Mouse (Mus musculus) liver, embryonic 12.5 days (tissue): Measurements from ENCODE around the gene Ear10. TPM values are rescaled to one million over a fixed set of nuclear protein-coding genes. Genes with fewer than 3 reads are reported as not detected.
"Not testable (repeated sequence)": the region's sequence is repeated elsewhere in the genome, so short reads cannot be mapped to it uniquely, and the experiment has no call there.

Source experiments
- ATAC-seq: fragments of 200-750 bp; cut with Nextera tagmentation; 2 replicates; pipeline ENCODE4 v1.8.0; 2017; ENCODE audit warnings: moderate number of reproducible peaks, mild to moderate bottlenecking, moderate library complexity
- H3K27ac ChIP-seq: fragments of 300-500 bp; sonication (generic); 2 replicates; pipeline ENCODE4 v1.5.1; 2016; ENCODE audit warnings: mild to moderate bottlenecking
- H3K27me3 ChIP-seq: fragments of 300-500 bp; sonication (generic); replicated peaks from 2 replicates; pipeline ENCODE4 v1.6.1; 2016; ENCODE audit warnings: mild to moderate bottlenecking, moderate library complexity
- H3K36me3 ChIP-seq: fragments of 300-500 bp; sonication (generic); 2 replicates; pipeline ENCODE4 v1.6.1; 2016; ENCODE audit warnings: mild to moderate bottlenecking, moderate library complexity
- H3K4me1 ChIP-seq: fragments of 300-500 bp; sonication (generic); 2 replicates; pipeline ENCODE4 v1.6.1; 2016
- H3K4me2 ChIP-seq: fragments of 300-500 bp; sonication (generic); 2 replicates; pipeline ENCODE4 v1.6.1; 2016; ENCODE audit warnings: mild to moderate bottlenecking, moderate library complexity
- H3K4me3 ChIP-seq: fragments of 300-500 bp; sonication (generic); 2 replicates; pipeline ENCODE4 v1.5.1; 2016; ENCODE audit warnings: mild to moderate bottlenecking, moderate library complexity
- H3K9ac ChIP-seq: fragments of 300-500 bp; sonication (generic); 2 replicates; pipeline ENCODE4 v1.6.1; 2016; ENCODE audit warnings: mild to moderate bottlenecking, moderate library complexity
- H3K9me3 ChIP-seq: fragments of 300-500 bp; sonication (generic); replicated peaks from 2 replicates; pipeline ENCODE4 v1.6.1; 2016; ENCODE audit warnings: mild to moderate bottlenecking, moderate library complexity
- WGBS: fragments of 180-500 bp; shearing (Covaris S2); methylation state at CpG from one replicate; pipeline ENCODE4 v1.1.7; 2016; ENCODE audit not compliant: insufficient replicate concordance; 5-methylcytosine and 5-hydroxymethylcytosine counted together
- polyA plus RNA-seq: library from polyadenylated mRNA; unstranded; fragments of >200 nt; fragmentation: Nextera tagmentation; extraction: Ambion mirVana; gene quantifications from 2 replicates; pipeline ENCODE4 v1.2.1, GENCODE M21; 2016

Ear10 gene
- not detected in 2 replicates for polyA plus RNA-seq

DNA sequence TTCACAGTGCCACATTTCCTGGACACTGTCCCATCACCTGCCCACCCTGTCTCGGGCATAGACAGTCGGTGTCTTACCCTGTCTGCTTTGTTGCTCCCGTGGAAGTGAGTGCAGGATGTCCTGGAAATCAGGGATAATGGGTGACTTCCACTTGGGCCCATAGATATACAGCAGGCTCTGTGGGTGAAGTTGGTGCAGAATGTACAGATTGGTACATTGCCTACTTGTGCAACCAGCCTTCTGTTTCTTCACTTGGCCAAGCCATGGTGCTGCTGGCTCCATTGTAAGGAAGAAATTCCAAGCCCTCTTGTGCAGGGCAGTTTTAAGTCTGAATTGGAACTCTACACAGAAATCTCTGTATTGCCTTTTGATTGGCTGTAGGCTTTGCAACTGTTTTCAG is at the start of gene Ear10:
Ear10 (minus strand) TSS at position 101 of the 400 bp plus-strand sequence.
- 64% methylated on average over 3 of the region's 3 CpGs for WGBS
- H3K9me3 ChIP-seq, H3K27me3 ChIP-seq, H3K9ac ChIP-seq, H3K4me2 ChIP-seq, H3K4me3 ChIP-seq, H3K36me3 ChIP-seq, H3K27ac ChIP-seq, ATAC-seq: not testable (repeated sequence)
- peaks cover 23% of the 10 kb centered on the region; the same call in 1 of the 2 replicates for H3K4me1 ChIP-seq

DNA sequence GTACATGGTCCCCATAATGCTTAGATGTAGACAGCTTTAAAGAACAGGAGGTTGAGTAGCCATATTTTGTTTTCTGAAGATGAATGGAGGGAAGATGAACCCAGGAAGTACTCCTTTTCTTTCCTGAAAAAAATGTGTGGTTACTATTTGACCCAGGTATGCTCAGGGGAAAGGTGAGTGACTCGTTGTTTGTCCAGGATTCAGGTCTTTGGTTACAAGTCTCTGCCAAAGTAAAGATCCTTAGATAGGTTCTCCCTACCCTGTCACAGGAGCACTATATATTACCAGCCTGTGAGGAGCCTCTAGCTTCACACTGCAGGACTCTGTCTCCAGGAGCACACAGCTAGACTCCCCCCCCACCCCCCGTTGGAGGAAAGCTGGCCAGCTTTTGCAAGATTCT is 33.4 kb upstream of the Ear10 start, which contains the start of gene Ang5:
Ang5 (plus strand) TSS at position 301 of the 400 bp plus-strand sequence.
- H3K4me2 ChIP-seq, H3K36me3 ChIP-seq, ATAC-seq: not testable (repeated sequence)

GRCm38 (mm10) chr14:43955074-43955473 is 31.7 kb upstream of the Ear10 start:
- not testable (repeated sequence) for H3K27me3 ChIP-seq, H3K36me3 ChIP-seq, H3K4me1 ChIP-seq, H3K27ac ChIP-seq, H3K9me3 ChIP-seq, ATAC-seq, H3K4me2 ChIP-seq, H3K4me3 ChIP-seq, H3K9ac ChIP-seq
- no CpG with 5 or more reads among the region's 1 CpGs for WGBS

More for the DNA sequence above, 33.4 kb upstream of the Ear10 start, which contains the start of gene Ang5:
- H3K27ac ChIP-seq, H3K27me3 ChIP-seq, H3K9me3 ChIP-seq, H3K4me3 ChIP-seq, H3K9ac ChIP-seq, H3K4me1 ChIP-seq: not testable (repeated sequence)
- no CpG with 5 or more reads among the region's 2 CpGs for WGBS

DNA sequence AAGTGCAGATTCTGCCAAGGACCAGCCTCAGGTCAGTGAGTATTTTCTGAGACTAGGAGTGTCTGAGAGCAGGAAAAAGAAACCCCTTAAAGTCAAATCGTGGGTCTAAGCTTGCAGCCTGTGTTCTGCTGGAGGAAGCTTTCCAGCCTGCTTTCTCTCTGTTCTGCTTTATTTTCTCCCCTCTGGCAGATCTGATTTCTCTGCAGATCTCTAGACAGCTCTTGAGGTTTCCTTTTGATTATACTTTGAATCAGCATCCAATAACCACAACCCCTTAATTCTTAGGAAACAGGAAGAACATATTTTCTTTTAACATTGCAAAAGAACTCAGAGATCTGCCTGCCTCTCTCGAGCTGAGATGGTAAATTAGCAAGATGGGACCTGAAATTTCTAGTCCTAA is 30.0 kb upstream of the Ear10 start:
- WGBS = 28% methylated on average over 2 of the region's 2 CpGs

DNA sequence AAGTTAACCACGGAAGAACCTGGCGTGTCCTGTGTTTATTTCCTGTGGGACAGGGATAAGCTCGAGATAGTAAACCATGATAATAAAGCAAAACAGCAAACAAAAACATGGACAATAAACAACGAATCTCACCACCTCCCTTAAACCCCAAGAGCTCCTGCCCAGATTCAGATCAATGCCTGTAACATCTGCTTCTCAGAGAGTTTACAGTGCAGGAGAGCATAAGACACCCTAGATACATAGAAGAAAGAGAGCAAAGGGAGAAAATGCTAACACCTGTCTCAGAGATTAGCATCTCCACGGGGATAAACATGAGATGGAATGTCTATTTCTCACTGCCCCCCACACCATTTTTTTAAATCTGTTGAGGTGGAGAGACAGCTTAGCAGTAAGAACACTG is 10.0 kb upstream of the Ear10 start:
- 47% methylated on average over 5 of the region's 5 CpGs for WGBS
- peaks cover 12% of the 10 kb centered on the region for H3K4me1 ChIP-seq
- H3K4me3 ChIP-seq = not testable (repeated sequence)

More for the DNA sequence above, 30.0 kb upstream of the Ear10 start:
- not testable (repeated sequence) for H3K27ac ChIP-seq, H3K27me3 ChIP-seq, H3K4me2 ChIP-seq, H3K36me3 ChIP-seq, H3K4me3 ChIP-seq, ATAC-seq, H3K4me1 ChIP-seq, H3K9me3 ChIP-seq, H3K9ac ChIP-seq

DNA sequence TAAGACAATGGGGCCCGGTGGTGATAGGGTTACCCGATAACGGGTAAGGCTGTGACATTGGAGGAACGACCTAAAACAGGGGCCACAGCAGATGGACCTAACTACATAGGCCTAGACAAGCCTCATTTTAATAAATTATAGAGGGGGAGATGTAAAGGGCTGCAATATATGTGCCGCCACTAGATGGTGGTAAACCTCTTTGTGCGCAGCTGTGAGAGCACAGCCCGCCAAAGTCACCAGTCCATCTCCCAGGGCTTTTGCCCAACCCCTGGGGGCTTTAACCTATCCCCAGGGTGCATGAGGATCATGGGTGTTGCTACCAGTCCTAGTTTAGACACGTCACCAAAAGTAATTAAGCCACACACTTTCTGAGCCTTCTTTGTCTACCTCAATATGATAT is 9.6 kb upstream of the Ear10 start:
- not testable (repeated sequence) for H3K9ac ChIP-seq, H3K36me3 ChIP-seq, H3K27ac ChIP-seq, H3K4me3 ChIP-seq, ATAC-seq, H3K9me3 ChIP-seq, H3K4me2 ChIP-seq, H3K27me3 ChIP-seq
- 14% methylated on average over 8 of the region's 8 CpGs for WGBS
- peaks cover 12% of the 10 kb centered on the region for H3K4me1 ChIP-seq

More for the DNA sequence above, 10.0 kb upstream of the Ear10 start:
- not testable (repeated sequence) for ATAC-seq, H3K27me3 ChIP-seq, H3K9me3 ChIP-seq, H3K9ac ChIP-seq, H3K4me2 ChIP-seq, H3K36me3 ChIP-seq, H3K27ac ChIP-seq

DNA sequence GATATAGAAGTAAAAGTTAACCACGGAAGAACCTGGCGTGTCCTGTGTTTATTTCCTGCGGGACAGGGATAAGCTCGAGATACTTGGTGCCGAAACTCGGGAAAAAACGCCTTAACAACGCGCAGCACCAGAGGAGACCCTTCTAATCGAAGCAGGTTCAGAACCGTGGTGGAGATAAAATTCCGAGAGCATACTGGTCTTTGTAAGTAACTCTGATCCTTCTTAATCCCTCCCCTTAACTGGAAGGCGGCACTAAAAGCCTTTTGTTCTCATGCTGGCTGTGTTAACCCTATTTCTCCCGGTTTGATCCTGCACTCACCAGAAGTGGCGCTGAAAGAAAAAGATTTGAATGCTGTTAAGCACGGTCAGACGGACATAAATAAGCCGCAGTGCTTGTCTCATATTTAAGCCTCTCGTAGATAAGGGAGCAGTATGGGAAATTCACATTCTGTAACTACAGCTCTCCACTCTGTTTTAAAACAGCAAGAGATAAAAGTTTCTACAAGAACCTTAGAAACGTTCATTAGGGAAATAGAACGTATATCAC is 2.1 kb upstream of the Ear10 start:
- Histone ChIP-seq H3K4me3 (peak overlapping the region; percentile 60), H3K4me2 (peak overlapping the region; percentile 68), H3K4me1 (peaks cover 23% of the 10 kb centered on the region; the same call in 1 of the 2 replicates), H3K9ac (peak overlapping the region; percentile 69), H3K27ac (peak overlapping the region; percentile 79)
- ATAC-seq = peak; percentile 79
- not testable (repeated sequence) for H3K9me3 ChIP-seq, H3K27me3 ChIP-seq, H3K36me3 ChIP-seq
- WGBS = 3% methylated on average over 21 of the region's 21 CpGs

GRCm38 (mm10) chr14:43924688-43925403 is 1.5 kb upstream of the Ear10 start, which contains the start of gene Gm8113:
Gene Gm8113, plus strand, starts transcription at chr14:43925390.
- peak; percentile 94 for ATAC-seq
- Histone ChIP-seq H3K4me2 (peak within 1 kb of the TSS; percentile 68), H3K4me3 (peak within 1 kb of the TSS; percentile 60), H3K27ac (peak within 1 kb of the TSS; percentile 79), H3K4me1 (peaks cover 23% of the 10 kb centered on the region; the same call in 1 of the 2 replicates), H3K9ac (peak within 1 kb of the TSS; percentile 69)
- not testable (repeated sequence) for H3K27me3 ChIP-seq, H3K9me3 ChIP-seq, H3K36me3 ChIP-seq
- 9% methylated on average over 10 of the region's 10 CpGs for WGBS

GRCm38 (mm10) chr14:43918214-43918613 is 5.1 kb downstream of the Ear10 start:
- not testable (repeated sequence) for H3K9ac ChIP-seq, H3K27ac ChIP-seq, H3K4me2 ChIP-seq, H3K36me3 ChIP-seq, H3K4me3 ChIP-seq, H3K4me1 ChIP-seq, H3K9me3 ChIP-seq, H3K27me3 ChIP-seq, ATAC-seq

- H3K9me3 ChIP-seq, H3K4me3 ChIP-seq, H3K4me1 ChIP-seq, H3K27ac ChIP-seq, ATAC-seq, H3K9ac ChIP-seq, H3K4me2 ChIP-seq, H3K27me3 ChIP-seq, H3K36me3 ChIP-seq: not testable (repeated sequence)
- 63% methylated on average over 3 of the region's 3 CpGs for WGBS
Observed at GRCm38 (mm10) chr14:43898577-43898976, 24.8 kb downstream of the Ear10 start.

GRCm38 (mm10) chr14:43895357-43895756 is 28.0 kb downstream of the Ear10 start:
- not testable (repeated sequence) for H3K4me3 ChIP-seq, H3K27me3 ChIP-seq, ATAC-seq, H3K36me3 ChIP-seq, H3K9ac ChIP-seq, H3K4me2 ChIP-seq, H3K4me1 ChIP-seq, H3K27ac ChIP-seq, H3K9me3 ChIP-seq
- 26% methylated on average over 2 of the region's 2 CpGs for WGBS

- H3K4me1 ChIP-seq, H3K9me3 ChIP-seq, H3K4me3 ChIP-seq, H3K27me3 ChIP-seq, H3K36me3 ChIP-seq, ATAC-seq, H3K27ac ChIP-seq, H3K4me2 ChIP-seq, H3K9ac ChIP-seq: not testable (repeated sequence)
- 73% methylated on average over 1 of the region's 1 CpGs for WGBS
Observed at GRCm38 (mm10) chr14:43891288-43891687, 32.1 kb downstream of the Ear10 start.
